Mouse (Mus musculus) bone marrow, adult 2 months (tissue): ENCODE measurements around the gene Clps. TPM values are rescaled to one million over a fixed set of nuclear protein-coding genes. Genes with fewer than 3 reads are reported as not detected.

Experiments used
- H3K27ac ChIP-seq: fragments of 200-500 bp; 2 replicates; pipeline ENCODE4 v1.5.1; 2012; ENCODE audit warnings: low read depth, mild to moderate bottlenecking, control low read depth, inconsistent platforms, low read length; ENCODE audit not compliant: control insufficient read depth, poor library complexity, insufficient read depth
- H3K4me1 ChIP-seq: fragments of 200-500 bp; 2 replicates; pipeline ENCODE4 v1.6.1; 2011; ENCODE audit warnings: low read length; ENCODE audit not compliant: control insufficient read depth, insufficient read depth
- H3K4me3 ChIP-seq: fragments of 200-500 bp; replicated peaks from 2 replicates; pipeline ENCODE3; 2011; ENCODE audit warnings: mild to moderate bottlenecking, low read depth, low read length, control low read depth; ENCODE audit not compliant: control insufficient read depth
- CTCF ChIP-seq: fragments of 200-500 bp; IDR thresholded peaks from 2 replicates; pipeline ENCODE4 v1.5.1; 2011; ENCODE audit warnings: low read length, control low read depth; ENCODE audit not compliant: control insufficient read depth, insufficient read depth
- POLR2A ChIP-seq: fragments of 200-500 bp; IDR thresholded peaks from 2 replicates; pipeline ENCODE4 v1.6.1; 2011; ENCODE audit warnings: low read depth, mild to moderate bottlenecking, control low read depth, low read length, borderline replicate concordance; ENCODE audit not compliant: control insufficient read depth
- WGBS: fragments of 180-500 bp; shearing (Covaris S2); methylation state at CpG from one replicate; pipeline ENCODE4 v1.1.7; 2018; 5-methylcytosine and 5-hydroxymethylcytosine counted together
- polyA plus RNA-seq: library from polyadenylated mRNA; stranded (reverse); fragments of >200 nt; gene quantifications from 2 replicates; pipeline ENCODE4 v1.2.4, GENCODE M21; 2011; ENCODE audit warnings: low replicate concordance; ENCODE audit not compliant: missing spikeins, insufficient read depth, insufficient read length

The Clps gene
- polyA plus RNA-seq, 1 experiment = not detected

- H3K4me3 ChIP-seq = no peak overlapping the region
- WGBS = 71% methylated on average over 3 of the region's 3 CpGs
- H3K27ac ChIP-seq = no peak overlapping the region
- TF ChIP-seq CTCF (peak; percentile 26; the same call in 1 of the 2 replicates), POLR2A (no peak)
- H3K4me1 ChIP-seq = peaks cover 9% of the 10 kb centered on the region
These were observed 40.7 kb downstream of the Clps start for GRCm38 (mm10) chr17:28519827-28520226.

- Histone ChIP-seq H3K4me1 (peaks cover 13% of the 10 kb centered on the region), H3K27ac (peak overlapping the region; percentile 98), H3K4me3 (peak overlapping the region; percentile 44)
- TF ChIP-seq CTCF (no peak), POLR2A (no peak)
- 1% methylated on average over 8 of the region's 8 CpGs for WGBS
These were observed 41.9 kb downstream of the Clps start for GRCm38 (mm10) chr17:28518615-28519071.

GRCm38 (mm10) chr17:28517956-28518614 lies 42.5 kb downstream of the Clps start:
- Histone ChIP-seq H3K4me3 (peak overlapping the region; percentile 44), H3K27ac (peak overlapping the region; percentile 98), H3K4me1 (peaks cover 13% of the 10 kb centered on the region)

DNA sequence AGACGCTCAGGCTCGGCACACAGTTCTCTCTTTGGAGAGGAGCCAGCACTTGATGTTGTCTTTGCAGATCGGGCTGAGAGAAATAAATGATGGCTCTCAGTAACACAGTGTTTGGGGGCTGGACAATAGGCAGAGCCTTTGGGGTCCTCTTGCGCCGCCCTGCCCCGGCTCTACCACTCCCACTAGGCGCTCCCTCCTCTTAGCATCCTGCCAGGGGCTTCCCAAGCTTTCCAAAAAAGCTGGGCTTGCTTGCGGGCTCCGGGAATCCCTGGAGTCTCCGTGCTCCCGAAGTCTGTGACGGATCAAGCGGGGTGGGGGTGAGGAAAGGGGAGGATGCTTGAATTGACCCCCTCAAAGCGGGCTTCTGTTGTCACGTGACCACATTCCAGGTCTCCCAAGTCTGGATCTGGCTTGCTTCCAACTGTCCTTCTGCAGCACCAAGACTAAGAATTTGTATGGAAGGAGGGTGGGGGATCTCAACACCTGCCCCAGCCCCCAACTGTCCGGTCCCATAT lies 43.1 kb downstream of the Clps start, which contains the start of gene Fkbp5:
Fkbp5 (minus strand) TSS at position 87 of the 515 bp plus-strand sequence.
- Histone ChIP-seq H3K4me1 (peaks cover 14% of the 10 kb centered on the region), H3K27ac (peak within 1 kb of the TSS; percentile 98), H3K4me3 (peak within 1 kb of the TSS; percentile 44)
- TF ChIP-seq CTCF = no peak
- TF ChIP-seq POLR2A = no peak
- WGBS = 26% methylated on average over 16 of the region's 16 CpGs

More at GRCm38 (mm10) chr17:28517956-28518614, 42.5 kb downstream of the Clps start:
- WGBS = under 1% methylated on average over 46 of the region's 46 CpGs
- TF ChIP-seq POLR2A (peak; percentile 57; the same call in 1 of the 2 replicates), CTCF (no peak)

- Histone ChIP-seq H3K4me1 (peaks cover 17% of the 10 kb centered on the region), H3K27ac (peak overlapping the region; percentile 53; the same call in 1 of the 2 replicates), H3K4me3 (no peak overlapping the region)
- TF ChIP-seq CTCF = no peak
- TF ChIP-seq POLR2A = no peak
- 26% methylated on average over 4 of the region's 4 CpGs for WGBS
These were observed 43.7 kb downstream of the Clps start for GRCm38 (mm10) chr17:28516881-28517280.

- peaks cover 19% of the 10 kb centered on the region for H3K4me1 ChIP-seq
- 27% methylated on average over 10 of the region's 10 CpGs for WGBS
These were observed 44.9 kb downstream of the Clps start for GRCm38 (mm10) chr17:28515431-28516341.

GRCm38 (mm10) chr17:28514555-28514954 lies 46.0 kb downstream of the Clps start:
- Histone ChIP-seq H3K27ac (peak overlapping the region; percentile 98), H3K4me3 (no peak overlapping the region), H3K4me1 (peaks cover 19% of the 10 kb centered on the region)
- no peak for TF ChIP-seq POLR2A
- no peak for TF ChIP-seq CTCF
- 58% methylated on average over 5 of the region's 5 CpGs for WGBS

More at GRCm38 (mm10) chr17:28515431-28516341, 44.9 kb downstream of the Clps start:
- peak overlapping the region; percentile 84 for H3K27ac ChIP-seq
- TF ChIP-seq CTCF (no peak), POLR2A (peak; percentile 58; the same call in 1 of the 2 replicates)
- H3K4me3 ChIP-seq = no peak overlapping the region
